Mouse (Mus musculus) c-Kit-positive CD71-positive TER-119-negative erythroid progenitor cells, embryonic 14.5 days (primary cell): Measurements from ENCODE around the gene H2al2b.
"Not testable (repeated sequence)": the region's sequence is repeated elsewhere in the genome, so short reads cannot be mapped to it uniquely, and the experiment has no call there.

Experiments used
- DNase-seq: peaks from one replicate; pipeline ENCODE4 v3.0.0-alpha.2; 2013; ENCODE audit warnings: low read depth

Gene H2al2b

DNA sequence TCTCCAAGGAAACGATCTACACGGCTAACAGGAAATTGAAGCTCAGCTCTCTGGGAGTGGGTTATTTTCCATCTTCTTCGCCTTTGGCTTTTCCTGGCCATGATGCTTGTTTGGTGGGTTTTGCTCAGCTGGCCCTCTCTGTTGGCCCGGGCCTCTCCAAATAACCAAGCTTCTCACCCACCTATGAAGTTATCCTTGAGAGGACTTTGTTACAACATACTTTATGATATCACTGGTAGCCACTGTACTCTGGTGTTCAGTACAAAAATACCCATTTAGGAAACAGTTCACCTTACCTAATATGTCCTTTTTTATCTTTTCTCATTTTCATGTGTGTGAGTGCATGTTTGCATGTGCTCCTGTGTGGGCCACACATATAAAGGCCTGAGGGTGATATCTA, at the start of gene H2al2b:
H2al2b (minus strand) TSS at position 101 of the 400 bp plus-strand sequence.
- DNase-seq = not testable (repeated sequence)
